Mouse (Mus musculus): Measurements from ENCODE around the gene Dnm1l. TPM values are rescaled to one million over a fixed set of nuclear protein-coding genes. Genes with fewer than 3 reads are reported as not detected.

Gene Dnm1l
- 42.2 TPM for polyA plus RNA-seq (2017; shearing (Covaris generic))

DNA sequence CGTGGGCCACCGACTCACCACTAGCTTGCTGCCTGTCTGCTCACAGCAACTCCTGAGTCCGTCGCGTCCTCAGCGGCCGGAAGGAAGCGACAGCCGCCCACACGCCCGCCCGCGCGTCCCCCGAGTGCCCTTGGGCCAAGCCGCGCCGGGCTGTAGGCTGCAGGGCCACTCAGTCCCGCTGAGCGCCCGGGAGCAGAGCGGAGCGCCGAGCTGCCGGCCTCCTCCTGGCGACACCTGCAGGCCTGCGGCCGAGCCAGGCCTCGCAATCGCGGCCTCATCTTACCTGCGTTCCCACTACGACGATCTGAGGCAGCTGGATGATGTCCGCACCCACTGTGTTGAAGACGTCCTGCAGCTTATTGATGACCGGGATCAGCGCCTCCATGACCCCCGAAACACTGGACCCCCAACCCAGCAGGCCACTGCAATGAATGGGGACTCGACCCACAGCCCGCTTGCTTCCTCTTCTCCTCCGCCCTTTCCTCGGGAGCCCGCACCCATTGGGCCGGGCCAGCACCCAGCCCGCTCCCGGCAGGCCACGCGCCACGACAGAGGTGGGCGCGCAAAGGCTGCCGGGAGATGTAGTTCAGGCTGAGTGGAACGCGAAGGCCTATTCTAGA, at the start of gene Dnm1l:
Dnm1l (minus strand) TSS at position 479 of the 620 bp plus-strand sequence.

GRCm38 (mm10) chr16:16302369-16303137, 56.2 kb downstream of the Dnm1l start, which contains the start of gene Yars2:
Yars2 (plus strand) TSS chr16:16302965.

Other genes starting within 250 kb of the Dnm1l start
- 0.11 TPM for gene Pkp2, start 145.6 kb downstream of the Dnm1l start, polyA plus RNA-seq (2017; shearing (Covaris generic))
- gene Yars2, start 56.0 kb downstream of the Dnm1l start, polyA plus RNA-seq (2017; shearing (Covaris generic)), result 40.9 TPM
- gene Fgd4, start 241.6 kb upstream of the Dnm1l start, polyA plus RNA-seq (2017; shearing (Covaris generic)), result 0.39 TPM

Measured in naive thymus-derived CD4-positive, alpha-beta T cell, adult 5 months (primary cell).